Mouse (Mus musculus) intestine, embryonic 15.5 days (tissue): ENCODE results near the gene Ddhd1. TPM values are rescaled to one million over a fixed set of nuclear protein-coding genes. Genes with fewer than 3 reads are reported as not detected.

ENCODE experiments used
- ATAC-seq: fragments of 200-750 bp; cut with Nextera tagmentation; 2 replicates; pipeline ENCODE4 v1.8.0; 2017; ENCODE audit warnings: moderate TSS enrichment, moderate library complexity
- H3K27ac ChIP-seq: fragments of 300-500 bp; sonication (generic); 2 replicates; pipeline ENCODE4 v1.5.1; 2015; ENCODE audit warnings: mild to moderate bottlenecking, inconsistent platforms
- H3K27me3 ChIP-seq: fragments of 300-500 bp; sonication (generic); replicated peaks from 2 replicates; pipeline ENCODE4 v1.6.1; 2015; ENCODE audit warnings: inconsistent platforms
- H3K36me3 ChIP-seq: fragments of 300-500 bp; sonication (generic); 2 replicates; pipeline ENCODE4 v1.6.1; 2015; ENCODE audit warnings: inconsistent platforms
- H3K4me1 ChIP-seq: fragments of 300-500 bp; sonication (generic); replicated peaks from 2 replicates; pipeline ENCODE4 v1.6.1; 2015; ENCODE audit warnings: inconsistent platforms
- H3K4me2 ChIP-seq: fragments of 300-500 bp; sonication (generic); replicated peaks from 2 replicates; pipeline ENCODE4 v1.6.1; 2015; ENCODE audit warnings: mild to moderate bottlenecking, inconsistent platforms
- H3K4me3 ChIP-seq: fragments of 300-500 bp; sonication (generic); replicated peaks from 2 replicates; pipeline ENCODE4 v1.5.1; 2015; ENCODE audit warnings: inconsistent platforms
- H3K9ac ChIP-seq: fragments of 300-500 bp; sonication (generic); 2 replicates; pipeline ENCODE4 v1.6.1; 2015; ENCODE audit warnings: inconsistent platforms
- H3K9me3 ChIP-seq: fragments of 300-500 bp; sonication (generic); 2 replicates; pipeline ENCODE4 v1.6.1; 2016; ENCODE audit warnings: inconsistent platforms
- WGBS: fragments of 180-500 bp; shearing (Covaris S2); methylation state at CpG from one replicate; pipeline ENCODE4 v1.1.7; 2015; 5-methylcytosine and 5-hydroxymethylcytosine counted together
- polyA plus RNA-seq: library from polyadenylated mRNA; unstranded; fragments of >200 nt; fragmentation: Nextera tagmentation; extraction: Ambion mirVana; gene quantifications from 2 replicates; pipeline ENCODE4 v1.2.1, GENCODE M21; 2015

The Ddhd1 gene
- polyA plus RNA-seq, 1 experiment from 2014 or later = 6.7 TPM

- Histone ChIP-seq H3K36me3 (no peaks in the 10 kb centered on the region), H3K9me3 (no peaks in the 10 kb centered on the region), H3K4me3 (no peak overlapping the region), H3K27ac (no peak overlapping the region), H3K4me2 (no peak overlapping the region), H3K9ac (no peak overlapping the region), H3K4me1 (0 out of 2 replicates have a peak, but pooled peaks cover 2% of the 10 kb centered on the region), H3K27me3 (no peaks in the 10 kb centered on the region)
- WGBS = 68% methylated on average over 9 of the region's 9 CpGs
- no peak for ATAC-seq
Observed at GRCm38 (mm10) chr14:45642217-45642616, 15.7 kb downstream of the Ddhd1 start.

- no peaks in the 10 kb centered on the region for H3K27me3 ChIP-seq
- ATAC-seq = no peak
- no peaks in the 10 kb centered on the region for H3K36me3 ChIP-seq
- H3K4me2 ChIP-seq = no peak overlapping the region
- H3K4me1 ChIP-seq = 0 out of 2 replicates have a peak, but pooled peaks cover 2% of the 10 kb centered on the region
- no peak overlapping the region for H3K9ac ChIP-seq
- H3K27ac ChIP-seq = no peak overlapping the region
- WGBS = 72% methylated on average over 5 of the region's 5 CpGs
- H3K9me3 ChIP-seq = no peaks in the 10 kb centered on the region
- H3K4me3 ChIP-seq = no peak overlapping the region
Observed at GRCm38 (mm10) chr14:45638717-45639116, 19.2 kb downstream of the Ddhd1 start.

GRCm38 (mm10) chr14:45635496-45635895, 22.4 kb downstream of the Ddhd1 start:
- no peak for ATAC-seq
- Histone ChIP-seq H3K27me3 (no peaks in the 10 kb centered on the region), H3K27ac (no peak overlapping the region), H3K36me3 (no peaks in the 10 kb centered on the region), H3K9me3 (no peaks in the 10 kb centered on the region), H3K4me2 (no peak overlapping the region), H3K4me1 (no peaks in the 10 kb centered on the region), H3K9ac (no peak overlapping the region), H3K4me3 (no peak overlapping the region)
- WGBS = 93% methylated on average over 1 of the region's 1 CpGs

- Histone ChIP-seq H3K9ac (no peak overlapping the region), H3K4me2 (no peak overlapping the region), H3K27ac (no peak overlapping the region), H3K4me1 (no peaks in the 10 kb centered on the region), H3K36me3 (no peaks in the 10 kb centered on the region), H3K4me3 (no peak overlapping the region), H3K27me3 (no peaks in the 10 kb centered on the region), H3K9me3 (no peaks in the 10 kb centered on the region)
- no peak for ATAC-seq
- 78% methylated on average over 4 of the region's 4 CpGs for WGBS
Observed at GRCm38 (mm10) chr14:45632756-45633537, 25.0 kb downstream of the Ddhd1 start.

- H3K4me1 ChIP-seq = no peaks in the 10 kb centered on the region
- ATAC-seq = no peak
- H3K27me3 ChIP-seq = no peaks in the 10 kb centered on the region
- H3K9me3 ChIP-seq = no peaks in the 10 kb centered on the region
- no peak overlapping the region for H3K27ac ChIP-seq
- 87% methylated on average over 5 of the region's 5 CpGs for WGBS
- H3K36me3 ChIP-seq = no peaks in the 10 kb centered on the region
- H3K4me3 ChIP-seq = no peak overlapping the region
- H3K9ac ChIP-seq = no peak overlapping the region
- H3K4me2 ChIP-seq = no peak overlapping the region
Observed at GRCm38 (mm10) chr14:45630544-45630943, 27.4 kb downstream of the Ddhd1 start.

GRCm38 (mm10) chr14:45629938-45630337, 28.0 kb downstream of the Ddhd1 start:
- no peaks in the 10 kb centered on the region for H3K9me3 ChIP-seq
- H3K9ac ChIP-seq = no peak overlapping the region
- H3K27me3 ChIP-seq = no peaks in the 10 kb centered on the region
- no peak overlapping the region for H3K4me2 ChIP-seq
- WGBS = 69% methylated on average over 1 of the region's 1 CpGs
- H3K4me3 ChIP-seq = no peak overlapping the region
- ATAC-seq = no peak
- H3K4me1 ChIP-seq = no peaks in the 10 kb centered on the region
- no peak overlapping the region for H3K27ac ChIP-seq
- no peaks in the 10 kb centered on the region for H3K36me3 ChIP-seq

- Histone ChIP-seq H3K4me3 (no peak overlapping the region), H3K9me3 (no peaks in the 10 kb centered on the region), H3K4me1 (0 out of 2 replicates have a peak, but pooled peaks cover 7% of the 10 kb centered on the region), H3K27me3 (no peaks in the 10 kb centered on the region), H3K27ac (no peak overlapping the region), H3K4me2 (no peak overlapping the region), H3K36me3 (0 out of 2 replicates have a peak, but pooled peaks cover 8% of the 10 kb centered on the region), H3K9ac (no peak overlapping the region)
- WGBS = 43% methylated on average over 6 of the region's 6 CpGs
- peak; percentile 36; the same call in 1 of the 2 replicates for ATAC-seq
Observed at GRCm38 (mm10) chr14:45618351-45618750, 39.6 kb downstream of the Ddhd1 start.

GRCm38 (mm10) chr14:45616526-45616925, 41.4 kb downstream of the Ddhd1 start:
- Histone ChIP-seq H3K4me2 (no peak overlapping the region), H3K9ac (no peak overlapping the region), H3K9me3 (no peaks in the 10 kb centered on the region), H3K4me1 (0 out of 2 replicates have a peak, but pooled peaks cover 7% of the 10 kb centered on the region), H3K36me3 (0 out of 2 replicates have a peak, but pooled peaks cover 8% of the 10 kb centered on the region), H3K27me3 (no peaks in the 10 kb centered on the region), H3K27ac (no peak overlapping the region), H3K4me3 (no peak overlapping the region)
- no peak for ATAC-seq
- 90% methylated on average over 5 of the region's 5 CpGs for WGBS

- WGBS = 87% methylated on average over 2 of the region's 2 CpGs
- 0 out of 2 replicates have a peak, but pooled peaks cover 8% of the 10 kb centered on the region for H3K36me3 ChIP-seq
- no peak overlapping the region for H3K4me3 ChIP-seq
Observed at GRCm38 (mm10) chr14:45615776-45616175, 42.2 kb downstream of the Ddhd1 start.

GRCm38 (mm10) chr14:45614822-45615221, 43.1 kb downstream of the Ddhd1 start:
- H3K9ac ChIP-seq = no peak overlapping the region
- H3K9me3 ChIP-seq = no peaks in the 10 kb centered on the region
- no peak overlapping the region for H3K4me2 ChIP-seq
- 0 out of 2 replicates have a peak, but pooled peaks cover 8% of the 10 kb centered on the region for H3K36me3 ChIP-seq
- no peaks in the 10 kb centered on the region for H3K27me3 ChIP-seq
- ATAC-seq = no peak
- H3K4me3 ChIP-seq = no peak overlapping the region
- WGBS = 53% methylated on average over 4 of the region's 4 CpGs
- H3K4me1 ChIP-seq = 0 out of 2 replicates have a peak, but pooled peaks cover 7% of the 10 kb centered on the region
- H3K27ac ChIP-seq = no peak overlapping the region

More at GRCm38 (mm10) chr14:45615776-45616175, 42.2 kb downstream of the Ddhd1 start:
- Histone ChIP-seq H3K9me3 (no peaks in the 10 kb centered on the region), H3K4me1 (0 out of 2 replicates have a peak, but pooled peaks cover 7% of the 10 kb centered on the region), H3K27me3 (no peaks in the 10 kb centered on the region), H3K4me2 (no peak overlapping the region), H3K27ac (no peak overlapping the region), H3K9ac (no peak overlapping the region)
- no peak for ATAC-seq

GRCm38 (mm10) chr14:45614406-45614805, 43.5 kb downstream of the Ddhd1 start:
- no peak for ATAC-seq
- no peak overlapping the region for H3K4me2 ChIP-seq
- no peaks in the 10 kb centered on the region for H3K27me3 ChIP-seq
- 0 out of 2 replicates have a peak, but pooled peaks cover 7% of the 10 kb centered on the region for H3K4me1 ChIP-seq
- no peaks in the 10 kb centered on the region for H3K9me3 ChIP-seq
- H3K4me3 ChIP-seq = no peak overlapping the region
- no peak overlapping the region for H3K9ac ChIP-seq
- WGBS = 82% methylated on average over 6 of the region's 6 CpGs
- H3K36me3 ChIP-seq = 0 out of 2 replicates have a peak, but pooled peaks cover 8% of the 10 kb centered on the region
- H3K27ac ChIP-seq = no peak overlapping the region

- WGBS = 83% methylated on average over 7 of the region's 7 CpGs
- H3K36me3 ChIP-seq = peaks cover 14% of the 10 kb centered on the region; the same call in 1 of the 2 replicates
- H3K9me3 ChIP-seq = no peaks in the 10 kb centered on the region
- no peak overlapping the region for H3K4me2 ChIP-seq
- no peak overlapping the region for H3K9ac ChIP-seq
- no peaks in the 10 kb centered on the region for H3K4me1 ChIP-seq
- no peak for ATAC-seq
- no peak overlapping the region for H3K4me3 ChIP-seq
- H3K27ac ChIP-seq = no peak overlapping the region
- H3K27me3 ChIP-seq = no peaks in the 10 kb centered on the region
Observed at GRCm38 (mm10) chr14:45611654-45612053, 46.3 kb downstream of the Ddhd1 start.
